Mouse (Mus musculus): ENCODE results near the gene Acss3.

DNA sequence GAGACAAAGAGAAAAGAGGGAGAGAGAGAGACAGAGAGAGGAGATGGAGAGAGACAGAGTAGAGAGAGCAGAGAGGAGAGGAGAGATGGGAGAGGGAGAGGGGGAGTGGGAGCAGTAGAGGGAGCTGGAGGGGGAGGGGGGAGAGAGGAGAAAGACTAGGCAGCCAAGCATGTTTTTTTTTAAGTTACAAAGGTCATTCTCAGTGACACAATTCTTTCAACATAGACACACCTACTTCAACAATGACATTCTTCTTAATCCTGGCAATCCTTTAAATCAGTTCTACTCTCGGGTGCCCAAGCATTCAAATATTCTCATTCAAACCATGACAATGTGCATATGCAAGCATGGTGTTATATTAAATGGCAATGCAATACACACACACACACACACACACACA, 19.4 kb upstream of the Acss3 start:
- TF ChIP-seq CTCF (IDR thresholded peaks at IDR 0.05; ENCODE audit: extremely low read depth, insufficient read length, insufficient replicate concordance, low read depth, low read length) (no peak), POLR2A (IDR thresholded peaks at IDR 0.05; ENCODE audit: low read depth, low read length) (no peak)
